Mouse (Mus musculus) activated CD4-positive, CD25-positive, alpha-beta regulatory T cell (primary cell): ENCODE data around the gene Tut7. TPM values are rescaled to one million over a fixed set of nuclear protein-coding genes. Genes with fewer than 3 reads are reported as not detected.

Experiments
- polyA plus RNA-seq, 2 experiments: library from polyadenylated mRNA; unstranded; fragments of 100-300 nt; shearing (Covaris generic); gene quantifications; one replicate each; pipeline ENCODE4 v1.2.1; 2017

Gene Tut7
- 100 to 1,000 TPM; 122 to 123 TPM for polyA plus RNA-seq

GRCm38 (mm10) chr13:59822507-59823462 lies at the start of gene Tut7:
Gene Tut7, minus strand, starts transcription at chr13:59823147.

GRCm38 (mm10) chr13:59782145-59782544 lies 40.8 kb downstream of the Tut7 start, which contains the start of gene Gm49354:
Gene Gm49354, minus strand, starts transcription at chr13:59782245.

GRCm38 (mm10) chr13:59769296-59770163 lies 53.4 kb downstream of the Tut7 start, which contains the start of gene Isca1:
Gene Isca1, minus strand, starts transcription at chr13:59769810.

GRCm38 (mm10) chr13:59746711-59747110 lies 76.2 kb downstream of the Tut7 start, which contains the start of gene 1700014D04Rik:
Gene 1700014D04Rik, minus strand, starts transcription at chr13:59746752.

GRCm38 (mm10) chr13:59731652-59732051 lies 91.3 kb downstream of the Tut7 start, which contains the start of gene Spata31d1d:
Gene Spata31d1d, minus strand, starts transcription at chr13:59731752.

Other genes with a start within 250 kb of the Tut7 start
- gene Agtpbp1, start 237.9 kb downstream of the Tut7 start, polyA plus RNA-seq = 10 to 100 TPM; 19.1 to 29.4 TPM
- gene Naa35, start 237.9 kb downstream of the Tut7 start, polyA plus RNA-seq = 10 to 100 TPM; 59.9 to 62.6 TPM
- gene Golm1, start 147.3 kb downstream of the Tut7 start, polyA plus RNA-seq = 10 to 100 TPM; 16.3 to 32.1 TPM
- gene 4921517D22Rik, start 129.0 kb downstream of the Tut7 start, polyA plus RNA-seq = under 1 TPM in 1 of 2 experiments, not detected in 1; 0.05 TPM
- under 1 TPM in 1 of 2 experiments, not detected in 1; 0.20 TPM for gene Spata31d1a, start 112.8 kb downstream of the Tut7 start, polyA plus RNA-seq
- gene Spata31d1b, start 110.9 kb downstream of the Tut7 start, polyA plus RNA-seq = not detected
- gene Spata31d1d, start 91.4 kb downstream of the Tut7 start, polyA plus RNA-seq = not detected
- under 1 TPM in 1 of 2 experiments, not detected in 1; 0.31 TPM for gene 1700014D04Rik, start 76.4 kb downstream of the Tut7 start, polyA plus RNA-seq
- 10 to 100 TPM; 57.9 to 73.7 TPM for gene Isca1, start 53.3 kb downstream of the Tut7 start, polyA plus RNA-seq
- not detected for gene Gm49354, start 40.9 kb downstream of the Tut7 start, polyA plus RNA-seq